Mouse (Mus musculus): ENCODE data around the gene Gm4491. TPM values are rescaled to one million over a fixed set of nuclear protein-coding genes. Genes with fewer than 3 reads are reported as not detected.

The Gm4491 gene
- not detected for polyA plus RNA-seq (2015; fragmentation: Illumina TruSeq; extraction: RNeasy Lipid Tissue Mini Kit (QIAGEN cat#74804); ENCODE audit: insufficient read depth, low read depth, low replicate concordance)

GRCm38 (mm10) chr14:57115823-57116544 lies at the start of gene Gm4491:
TSS of gene Gm4491 (minus strand) at chr14:57115883.

GRCm38 (mm10) chr14:57133161-57133661 lies 17.5 kb upstream of the Gm4491 start, which contains the start of gene Gjb6:
TSS of gene Gjb6 (minus strand) at chr14:57133611.

GRCm38 (mm10) chr14:57104106-57105023 lies 11.3 kb downstream of the Gm4491 start, which contains the start of gene Gjb2:
TSS of gene Gjb2 (minus strand) at chr14:57104702.

Other genes starting within 250 kb of the Gm4491 start
- 13.3 TPM for gene Zmym2, start 229.2 kb downstream of the Gm4491 start, polyA plus RNA-seq (2015; fragmentation: Illumina TruSeq; extraction: RNeasy Lipid Tissue Mini Kit (QIAGEN cat#74804); ENCODE audit: insufficient read depth, low read depth, low replicate concordance)
- gene Gja3, start 57.8 kb downstream of the Gm4491 start, polyA plus RNA-seq (2015; fragmentation: Illumina TruSeq; extraction: RNeasy Lipid Tissue Mini Kit (QIAGEN cat#74804); ENCODE audit: insufficient read depth, low read depth, low replicate concordance), result not detected
- gene Gjb2, start 11.2 kb downstream of the Gm4491 start, polyA plus RNA-seq (2015; fragmentation: Illumina TruSeq; extraction: RNeasy Lipid Tissue Mini Kit (QIAGEN cat#74804); ENCODE audit: insufficient read depth, low read depth, low replicate concordance), result 5.6 TPM
- gene Gjb6, start 17.7 kb upstream of the Gm4491 start, polyA plus RNA-seq (2015; fragmentation: Illumina TruSeq; extraction: RNeasy Lipid Tissue Mini Kit (QIAGEN cat#74804); ENCODE audit: insufficient read depth, low read depth, low replicate concordance), result not detected